Mouse (Mus musculus) ES-Bruce4 (cell line): ENCODE measurements at regions not wholly inside any gene's neighbourhood (a gene's known extent, or its start where the extent isn't known, plus 50 kb on each side); places are given as distances from the start of the nearest gene placed in this dataset.

Experiments used
- CTCF ChIP-seq: IDR thresholded peaks from one replicate; pipeline ENCODE4 v1.8.1; 2011; ENCODE audit warnings: low read depth, low read length
- EP300 ChIP-seq: IDR thresholded peaks from 2 replicates; pipeline ENCODE4 v1.6.1; 2011; ENCODE audit warnings: low read depth, low read length; ENCODE audit not compliant: insufficient read depth
- POLR2A ChIP-seq: IDR thresholded peaks from one replicate; pipeline ENCODE4 v1.8.1; 2011; ENCODE audit warnings: low read length; ENCODE audit not compliant: insufficient read depth

GRCm38 (mm10) chr1:73570944-73571343, 553.3 kb downstream of the Tns1 start:
- TF ChIP-seq EP300 (no peak), CTCF (no peak), POLR2A (no peak)
